8 mouse cellular contexts compared by ENCODE assay signal in the genomic region with DNA sequence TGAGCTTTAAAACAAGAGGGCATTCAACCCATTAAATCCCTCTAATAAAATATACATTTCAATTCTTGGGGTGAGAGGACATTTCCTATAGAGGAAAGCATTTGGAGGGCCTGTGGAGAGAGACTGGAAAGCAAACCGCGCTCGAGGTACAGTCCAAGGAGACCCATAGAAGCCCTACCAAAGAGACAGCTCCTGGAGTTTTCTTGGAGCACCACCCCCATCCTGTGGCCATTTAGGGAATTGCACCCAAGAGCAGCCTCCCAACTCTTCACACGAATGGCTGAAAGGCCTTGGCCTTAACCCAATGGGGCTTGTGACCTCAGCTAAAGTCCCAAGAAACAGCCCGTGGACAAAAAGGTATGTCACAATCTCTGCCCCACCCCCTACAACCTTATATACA. TPM values are rescaled to one million over a fixed set of nuclear protein-coding genes. Genes with fewer than 3 reads are reported as not detected.
DNase-seq lines count a peak whose midpoint lies in the region; ATAC-seq lines count a peak whose summit lies in the region.

No protein-coding gene starts in this region.

- DNase-seq in ES-CJ7 (ENCODE audit: low read depth, low spot score), result peak; percentile 75
- peak; percentile 74 for DNase-seq in c-Kit-positive CD71-positive TER-119-positive erythroid progenitor cells, embryonic 14.5 days (ENCODE audit: low spot score)
- DNase-seq in heart, postnatal 14 days, result peak; percentile 86 to 93
- peak; percentile 89 to 91 for DNase-seq in kidney, postnatal 4 days
- DNase-seq in lung, adult 18-20 months, result peak; percentile 84 to 87
- peak; percentile 92 for DNase-seq in testis, postnatal 10 days (ENCODE audit: low spot score)

- intact Hi-C loops in heart, postnatal 14 days (cut with DNase I), result loop anchor here (1.0 to 5.0 kb wide), 4 partner anchors 44 to 136 kb away; a partner anchor contains a TSS

- no peak overlapping the region for H3K4me3 ChIP-seq in forebrain, embryonic 13.5 days

- ATAC-seq in forebrain, embryonic 13.5 days, result peak; percentile 83
- ATAC-seq in neutrophil, adult 5-6 weeks (ENCODE audit: extremely low read depth, insufficient number of reproducible peaks, low FRiP score, poor library complexity, severe bottlenecking), result peak; percentile 77

- H3K4me1 ChIP-seq in forebrain, embryonic 13.5 days, result no peaks in the 10 kb centered on the region

- H3K4me2 ChIP-seq in forebrain, embryonic 13.5 days, result no peak overlapping the region

- H3K27me3 ChIP-seq in forebrain, embryonic 13.5 days, result peaks cover 17% of the 10 kb centered on the region

- no peak overlapping the region for H3K9ac ChIP-seq in forebrain, embryonic 13.5 days

- no peaks in the 10 kb centered on the region for H3K36me3 ChIP-seq in forebrain, embryonic 13.5 days (ENCODE audit: poor library complexity, severe bottlenecking)

- 0% methylated on average over 5 of the region's 5 CpGs for WGBS in forebrain, embryonic 13.5 days

- H3K27ac ChIP-seq in forebrain, embryonic 13.5 days, result no peak overlapping the region

- H3K9me3 ChIP-seq in forebrain, embryonic 13.5 days (replicated peaks), result no peaks in the 10 kb centered on the region

RNA-seq across cellular contexts. Expression of a gene that starts 6.3 kb away (rescaled TPM):
- polyA plus RNA-seq in forebrain, embryonic 13.5 days (2015; fragmentation: Nextera tagmentation; extraction: Ambion mirVana), result not detected in 2 replicates
- not detected for total RNA-seq in heart, postnatal 14 days (2021)
- not detected in 2 replicates for total RNA-seq in neutrophil, adult 5-6 weeks (2017)

RNA-seq across cellular contexts. Expression of a gene that starts 10.0 kb away (rescaled TPM):
- 13.8 and 15.3 TPM in 2 replicates for polyA plus RNA-seq in forebrain, embryonic 13.5 days (2015; fragmentation: Nextera tagmentation; extraction: Ambion mirVana)
- 1 to 10 TPM; 3.8 to 7.2 TPM for total RNA-seq in heart, postnatal 14 days (2021)
- 0.12 TPM in 1 of 2 replicates, not detected in the other for total RNA-seq in neutrophil, adult 5-6 weeks (2017)

RNA-seq across cellular contexts. Expression of a gene that starts 13.5 kb away (rescaled TPM):
- polyA plus RNA-seq in forebrain, embryonic 13.5 days (2015; fragmentation: Nextera tagmentation; extraction: Ambion mirVana), result 154 and 157 TPM in 2 replicates
- total RNA-seq in heart, postnatal 14 days (2021), result 10 to 100 TPM; 61.0 to 61.1 TPM
- 15.0 and 22.8 TPM in 2 replicates for total RNA-seq in neutrophil, adult 5-6 weeks (2017)

RNA-seq across cellular contexts. Expression of a gene that starts 28.9 kb away (rescaled TPM):
- polyA plus RNA-seq in forebrain, embryonic 13.5 days (2015; fragmentation: Nextera tagmentation; extraction: Ambion mirVana), result 29.7 and 30.7 TPM in 2 replicates
- total RNA-seq in heart, postnatal 14 days (2021), result 1 to 10 TPM; 6.6 to 9.0 TPM
- 13.5 and 14.9 TPM in 2 replicates for total RNA-seq in neutrophil, adult 5-6 weeks (2017)

RNA-seq across cellular contexts. Expression of a gene that starts 44.4 kb away (rescaled TPM):
- 0.11 and 0.36 TPM in 2 replicates for polyA plus RNA-seq in forebrain, embryonic 13.5 days (2015; fragmentation: Nextera tagmentation; extraction: Ambion mirVana)
- total RNA-seq in heart, postnatal 14 days (2021), result not detected
- total RNA-seq in neutrophil, adult 5-6 weeks (2017), result not detected in 2 replicates
